Mouse (Mus musculus): Measurements from ENCODE around the gene Unk.

Unk gene

GRCm38 (mm10) chr11:116029086-116029865 lies 846 bp upstream of the Unk start:
- DNase-seq (ENCODE audit: low spot score in 2 of 2) = no peak

GRCm38 (mm10) chr11:116030898-116031845 lies 1.1 kb downstream of the Unk start:
- no peak for DNase-seq (ENCODE audit: low spot score in 2 of 2)

GRCm38 (mm10) chr11:116034584-116034983 lies 4.5 kb downstream of the Unk start:
- no peak for DNase-seq (ENCODE audit: low spot score in 2 of 2)

- no peak for DNase-seq (ENCODE audit: low spot score in 2 of 2)
Observed at GRCm38 (mm10) chr11:116036671-116037070, 6.5 kb downstream of the Unk start.

GRCm38 (mm10) chr11:116037826-116038225 lies 7.7 kb downstream of the Unk start:
- no peak for DNase-seq (ENCODE audit: low spot score in 2 of 2)

- DNase-seq (ENCODE audit: low spot score in 2 of 2) = no peak
Observed at GRCm38 (mm10) chr11:116040593-116040992, 10.5 kb downstream of the Unk start.

GRCm38 (mm10) chr11:116041833-116042232 lies 11.7 kb downstream of the Unk start:
- DNase-seq (ENCODE audit: low spot score in 2 of 2) = no peak

GRCm38 (mm10) chr11:116042372-116043138 lies 12.4 kb downstream of the Unk start:
- DNase-seq (ENCODE audit: low spot score in 2 of 2) = no peak

GRCm38 (mm10) chr11:116043286-116043685 lies 13.2 kb downstream of the Unk start:
- DNase-seq (ENCODE audit: low spot score in 2 of 2) = no peak

- no peak for DNase-seq (ENCODE audit: low spot score in 2 of 2)
Observed at GRCm38 (mm10) chr11:116045173-116045572, 15.1 kb downstream of the Unk start.

- no peak for DNase-seq (ENCODE audit: low spot score in 2 of 2)
Observed at GRCm38 (mm10) chr11:116049610-116050009, 19.5 kb downstream of the Unk start.

GRCm38 (mm10) chr11:116050196-116050595 lies 20.1 kb downstream of the Unk start:
- no peak for DNase-seq (ENCODE audit: low spot score in 2 of 2)

GRCm38 (mm10) chr11:116053510-116054229 lies 23.5 kb downstream of the Unk start:
- DNase-seq (ENCODE audit: low spot score in 2 of 2) = no peak

- DNase-seq (ENCODE audit: low spot score in 2 of 2) = no peak
Observed at GRCm38 (mm10) chr11:116055873-116056272, 25.8 kb downstream of the Unk start.

- no peak for DNase-seq (ENCODE audit: low spot score in 2 of 2)
Observed at GRCm38 (mm10) chr11:116057237-116057881, 27.2 kb downstream of the Unk start.

GRCm38 (mm10) chr11:116058022-116058614 lies 28.0 kb downstream of the Unk start:
- DNase-seq (ENCODE audit: low spot score in 2 of 2) = no peak

GRCm38 (mm10) chr11:116058868-116059690 lies 29.0 kb downstream of the Unk start:
- no peak for DNase-seq (ENCODE audit: low spot score in 2 of 2)

GRCm38 (mm10) chr11:116059691-116060025 lies 29.5 kb downstream of the Unk start:
- no peak for DNase-seq (ENCODE audit: low spot score in 2 of 2)

GRCm38 (mm10) chr11:116060596-116060995 lies 30.5 kb downstream of the Unk start:
- no peak for DNase-seq (ENCODE audit: low spot score in 2 of 2)
